Mouse (Mus musculus) CH12.LX (cell line): ENCODE data around the gene Bcorl1. TPM values are rescaled to one million over a fixed set of nuclear protein-coding genes. Genes with fewer than 3 reads are reported as not detected.

ENCODE experiments used
- DNase-seq: peaks from one replicate; pipeline ENCODE4 v3.0.0-alpha.2; 2013; ENCODE audit errors: extremely low read depth
- H3K27ac ChIP-seq: 2 replicates; pipeline ENCODE4 v1.5.1; 2012; ENCODE audit warnings: low read depth, mild to moderate bottlenecking, control low read depth, moderate library complexity; ENCODE audit not compliant: insufficient read depth
- H3K27me3 ChIP-seq: replicated peaks from 2 replicates; pipeline ENCODE3; 2012; ENCODE audit warnings: inconsistent platforms
- H3K36me3 ChIP-seq, 2 experiments: replicated peaks in 1 of 2; 2 replicates each; pipeline versions ENCODE3 to v1.6.1; 2012; ENCODE audit warnings: inconsistent platforms in 1 of 2, low read length in 1 of 2, mild to moderate bottlenecking in 1 of 2, mixed read lengths in 1 of 2, moderate library complexity in 1 of 2; ENCODE audit not compliant: control insufficient read depth in 1 of 2, insufficient read depth in 1 of 2
- H3K4me1 ChIP-seq, 2 experiments: 2 replicates each; pipeline ENCODE4 v1.6.1; 2012; ENCODE audit warnings: inconsistent platforms in 1 of 2, moderate library complexity in 1 of 2; ENCODE audit not compliant: insufficient read depth in 2 of 2, control insufficient read depth in 1 of 2
- H3K4me2 ChIP-seq: 2 replicates; pipeline ENCODE4 v1.6.1; 2012; ENCODE audit warnings: low read depth, mild to moderate bottlenecking, control low read depth; ENCODE audit not compliant: poor library complexity, insufficient read depth, severe bottlenecking
- H3K4me3 ChIP-seq, 3 experiments: fragments of 150-350 bp in 1 of 3; sonication (generic) in 1 of 3; replicated peaks in 1 of 3; 2 replicates each; pipeline versions ENCODE3 to v1.5.1; 2011 to 2012; ENCODE audit warnings: low read depth in 2 of 3, low read length in 2 of 3, mild to moderate bottlenecking in 2 of 3, moderate library complexity in 2 of 3, control low read depth in 1 of 3, improper control_type of control experiment in 1 of 3, inconsistent platforms in 1 of 3, mixed read lengths in 1 of 3; ENCODE audit not compliant: poor library complexity in 1 of 3
- H3K79me2 ChIP-seq: replicated peaks from 2 replicates; pipeline ENCODE4 v1.6.1; 2012; ENCODE audit warnings: mild to moderate bottlenecking, moderate library complexity; ENCODE audit not compliant: control insufficient read depth, poor library complexity, insufficient read depth, severe bottlenecking; ENCODE audit errors: extremely low read depth
- H3K9ac ChIP-seq: 2 replicates; pipeline ENCODE4 v1.6.1; 2012; ENCODE audit warnings: low read depth, mild to moderate bottlenecking, control low read depth, moderate library complexity; ENCODE audit not compliant: insufficient read depth
- H3K9me3 ChIP-seq: replicated peaks from 2 replicates; pipeline ENCODE3; 2012; ENCODE audit warnings: low read length, inconsistent platforms, mixed read lengths
- BHLHE40 ChIP-seq: IDR thresholded peaks from 2 replicates; pipeline ENCODE4 v1.6.1; 2011; ENCODE audit warnings: mild to moderate bottlenecking, low read depth, low read length, improper control_type of control experiment
- CHD1 ChIP-seq: IDR thresholded peaks from 2 replicates; pipeline ENCODE4 v1.6.1; 2012; ENCODE audit warnings: low read depth, low read length, improper control_type of control experiment, inconsistent platforms
- CHD2 ChIP-seq: IDR thresholded peaks from 2 replicates; pipeline ENCODE4 v1.6.1; 2011; ENCODE audit warnings: low read length, improper control_type of control experiment
- CTCF ChIP-seq, 2 experiments: IDR thresholded peaks in 1 of 2; conservative IDR thresholded peaks in 1 of 2; 2 replicates each; pipeline ENCODE4 v1.5.1; 2011 to 2012; ENCODE audit warnings: low read depth in 2 of 2, low read length in 2 of 2, improper control_type of control experiment in 1 of 2, inconsistent platforms in 1 of 2, mild to moderate bottlenecking in 1 of 2, moderate library complexity in 1 of 2
- ELF1 ChIP-seq: IDR thresholded peaks from 2 replicates; pipeline ENCODE4 v1.6.1; 2014; ENCODE audit warnings: low read depth, mild to moderate bottlenecking, inconsistent platforms, low read length, improper control_type of control experiment
- EP300 ChIP-seq: IDR thresholded peaks from 2 replicates; pipeline ENCODE4 v1.6.1; 2011; ENCODE audit warnings: low read length, improper control_type of control experiment
- ETS1 ChIP-seq: conservative IDR thresholded peaks from 2 replicates; pipeline ENCODE4 v1.6.1; 2012; ENCODE audit warnings: low read depth, mild to moderate bottlenecking, inconsistent platforms, low read length, improper control_type of control experiment, moderate library complexity
- GABPA ChIP-seq: IDR thresholded peaks from 2 replicates; pipeline ENCODE4 v1.6.1; 2012; ENCODE audit warnings: low read depth, low read length, improper control_type of control experiment, inconsistent platforms; ENCODE audit not compliant: insufficient replicate concordance
- IRF4 ChIP-seq: IDR thresholded peaks from 2 replicates; pipeline ENCODE4 v1.6.1; 2014; ENCODE audit warnings: low read depth, mild to moderate bottlenecking, inconsistent platforms, low read length, improper control_type of control experiment
- JUN ChIP-seq: IDR thresholded peaks from 2 replicates; pipeline ENCODE4 v1.6.1; 2011; ENCODE audit warnings: low read depth, mild to moderate bottlenecking, low read length, improper control_type of control experiment, moderate library complexity; ENCODE audit not compliant: insufficient read depth
- JUND ChIP-seq: conservative IDR thresholded peaks from 2 replicates; pipeline ENCODE4 v1.6.1; 2011; ENCODE audit warnings: low read depth, low read length, improper control_type of control experiment
- KAT2A ChIP-seq: IDR thresholded peaks from 2 replicates; pipeline ENCODE4 v1.6.1; 2012; ENCODE audit warnings: low read length, improper control_type of control experiment, inconsistent platforms; ENCODE audit not compliant: insufficient replicate concordance
- MAFK ChIP-seq: IDR thresholded peaks from 2 replicates; pipeline ENCODE4 v1.6.1; 2011; ENCODE audit warnings: low read length, improper control_type of control experiment; ENCODE audit not compliant: insufficient replicate concordance
- MAZ ChIP-seq: IDR thresholded peaks from 2 replicates; pipeline ENCODE4 v1.6.1; 2012; ENCODE audit warnings: low read depth, mild to moderate bottlenecking, inconsistent platforms, low read length, improper control_type of control experiment, moderate library complexity
- MEF2A ChIP-seq: IDR thresholded peaks from 2 replicates; pipeline ENCODE4 v1.6.1; 2014; ENCODE audit warnings: low read depth, mild to moderate bottlenecking, inconsistent platforms, low read length, improper control_type of control experiment, borderline replicate concordance
- MXI1 ChIP-seq: IDR thresholded peaks from 2 replicates; pipeline ENCODE4 v1.6.1; 2011; ENCODE audit warnings: mild to moderate bottlenecking, low read depth, low read length, improper control_type of control experiment
- MYC ChIP-seq: IDR thresholded peaks from 2 replicates; pipeline ENCODE4 v1.6.1; 2011; ENCODE audit warnings: low read depth, mild to moderate bottlenecking, improper control_type of control experiment, low read length
- NELFE ChIP-seq: IDR thresholded peaks from 2 replicates; pipeline ENCODE4 v1.6.1; 2011; ENCODE audit warnings: low read depth, low read length, improper control_type of control experiment
- NRF1 ChIP-seq: IDR thresholded peaks from 2 replicates; pipeline ENCODE4 v1.6.1; 2014; ENCODE audit warnings: low read depth, mild to moderate bottlenecking, inconsistent platforms, low read length, improper control_type of control experiment, moderate library complexity
- PAX5 ChIP-seq: IDR thresholded peaks from 2 replicates; pipeline ENCODE4 v1.6.1; 2012; ENCODE audit warnings: low read length, inconsistent platforms, mixed read lengths
- POLR2A ChIP-seq: IDR thresholded peaks from 2 replicates; pipeline ENCODE4 v1.6.1; 2011; ENCODE audit warnings: low read depth, mild to moderate bottlenecking, improper control_type of control experiment, low read length
- POLR2AphosphoS2 ChIP-seq: IDR thresholded peaks from 2 replicates; pipeline ENCODE4 v1.6.1; 2011; ENCODE audit warnings: low read depth, low read length, improper control_type of control experiment
- RAD21 ChIP-seq: IDR thresholded peaks from 2 replicates; pipeline ENCODE4 v1.6.1; 2011; ENCODE audit warnings: low read depth, mild to moderate bottlenecking, low read length, improper control_type of control experiment, moderate library complexity
- RCOR1 ChIP-seq: conservative IDR thresholded peaks from 2 replicates; pipeline ENCODE4 v1.6.1; 2012; ENCODE audit warnings: low read depth, mild to moderate bottlenecking, inconsistent platforms, low read length, improper control_type of control experiment
- SIN3A ChIP-seq: IDR thresholded peaks from 2 replicates; pipeline ENCODE4 v1.6.1; 2012; ENCODE audit warnings: low read length, improper control_type of control experiment, inconsistent platforms
- TBP ChIP-seq: conservative IDR thresholded peaks from 2 replicates; pipeline ENCODE4 v1.6.1; 2011; ENCODE audit warnings: low read depth, low read length, improper control_type of control experiment
- TCF12 ChIP-seq: IDR thresholded peaks from 2 replicates; pipeline ENCODE4 v1.6.1; 2014; ENCODE audit warnings: low read depth, mild to moderate bottlenecking, inconsistent platforms, low read length, improper control_type of control experiment
- UBTF ChIP-seq: IDR thresholded peaks from 2 replicates; pipeline ENCODE4 v1.6.1; 2012; ENCODE audit warnings: low read depth, mild to moderate bottlenecking, inconsistent platforms, low read length, improper control_type of control experiment, moderate library complexity
- USF2 ChIP-seq: conservative IDR thresholded peaks from 2 replicates; pipeline ENCODE4 v1.6.1; 2011; ENCODE audit warnings: low read depth, low read length, improper control_type of control experiment
- ZC3H11A ChIP-seq: IDR thresholded peaks from 2 replicates; pipeline ENCODE4 v1.6.1; 2012; ENCODE audit warnings: low read depth, mild to moderate bottlenecking, inconsistent platforms, low read length, improper control_type of control experiment
- ZKSCAN1 ChIP-seq: IDR thresholded peaks from 2 replicates; pipeline ENCODE4 v1.6.1; 2012; ENCODE audit warnings: low read depth, inconsistent platforms, low read length, improper control_type of control experiment, borderline replicate concordance
- ZMIZ1 ChIP-seq: IDR thresholded peaks from 2 replicates; pipeline ENCODE4 v1.6.1; 2012; ENCODE audit warnings: low read depth, mild to moderate bottlenecking, inconsistent platforms, low read length, improper control_type of control experiment
- ZNF384 ChIP-seq: IDR thresholded peaks from 2 replicates; pipeline ENCODE4 v1.6.1; 2012; ENCODE audit warnings: low read depth, low read length, improper control_type of control experiment, inconsistent platforms
- dilution Hi-C: fragments of 300-500 bp; cut with MboI; formaldehyde crosslinking; loops from 2 replicates; pipeline ENCODE4 v1.14.3; 2020; ENCODE audit warnings: low sequenced_read_pairs; ENCODE audit not compliant: extremely low pct_unique_long_range_greater_than_20kb, extremely low pct_ligation_motif_present
- in situ Hi-C: fragments of 300-500 bp; cut with MboI; formaldehyde crosslinking; loops from 3 replicates; pipeline ENCODE4 v1.14.3; 2019; ENCODE audit warnings: low sequenced_read_pairs, low pct_ligation_motif_present, low pct_unique_long_range_greater_than_20kb, mixed read lengths
- polyA plus RNA-seq: library from polyadenylated mRNA; unstranded; fragments of >175 nt; gene quantifications from 2 replicates; pipeline ENCODE4 v1.2.1, GENCODE M21; 2012; ENCODE audit warnings: low read depth; ENCODE audit not compliant: insufficient read length
- total RNA-seq, 2 experiments: library from RNA; depleted of rRNA; stranded (reverse); fragments of 300-350 nt in 1 of 2; fragments of >200 nt in 1 of 2; gene quantifications; 2 replicates each; pipeline ENCODE4 v1.2.3; 2012 to 2014

Bcorl1 gene
- total and polyA plus RNA-seq, 3 experiments: 0.30 to 2.2 (median 1.9) TPM

DNA sequence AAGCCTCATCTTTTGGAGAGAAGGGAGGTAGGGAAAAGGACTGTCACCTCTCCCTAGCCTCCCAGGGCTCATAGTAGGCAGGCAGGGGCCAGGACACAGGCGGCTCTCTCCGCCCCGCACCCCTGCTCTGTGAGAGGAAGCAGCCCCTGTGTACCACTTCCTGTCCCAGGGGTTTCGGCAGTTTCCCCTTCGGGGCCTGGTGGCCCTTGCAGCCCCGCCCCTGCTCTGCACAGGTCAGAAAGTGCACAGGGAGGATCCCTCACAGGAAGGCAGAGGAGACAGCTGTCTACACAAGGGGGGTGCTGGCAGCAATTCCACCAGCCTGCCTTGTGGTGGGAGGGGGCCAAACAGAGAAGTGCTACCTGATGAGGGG is 92.4 kb downstream of the Bcorl1 start:
- H3K79me2 ChIP-seq: no peaks in the 10 kb centered on the region; the same call in 1 of the 2 replicates
- H3K4me1 ChIP-seq: peaks cover 29 to 62% of the 10 kb centered on the region in 2 experiments
- dilution Hi-C loops (no loop called here), in situ Hi-C loops (no loop called here)
- no peaks in the 10 kb centered on the region for H3K9me3 ChIP-seq
- H3K4me2 ChIP-seq: peak overlapping the region; percentile 23
- H3K27me3 ChIP-seq: no peaks in the 10 kb centered on the region
- H3K4me3 ChIP-seq: peak overlapping the region; percentile 28 to 42 (median 33)
- H3K36me3 ChIP-seq: peaks cover 0 to 3% of the 10 kb centered on the region in 2 experiments
- no peak overlapping the region for H3K9ac ChIP-seq
- peak overlapping the region; percentile 72 for H3K27ac ChIP-seq
- peak; percentile 83 for DNase-seq
- TF ChIP-seq ZC3H11A (no peak), BHLHE40 (peak; percentile 64; the same call in 1 of the 2 replicates), MYC (no peak), ZNF384 (no peak), GABPA (no peak), POLR2AphosphoS2 (no peak), PAX5 (no peak), IRF4 (peak; percentile 77), JUND (no peak), SIN3A (peak; percentile 48), MAFK (peak; percentile 45; the same call in 1 of the 2 replicates), UBTF (no peak), MAZ (peak; percentile 56; the same call in 1 of the 2 replicates), RAD21 (no peak), POLR2A (peak; percentile 27; the same call in 1 of the 2 replicates), MEF2A (peak; percentile 64; the same call in 1 of the 2 replicates), MXI1 (peak; percentile 42; the same call in 1 of the 2 replicates), ETS1 (peak; percentile 79), ELF1 (peak; percentile 72), JUN (no peak), NRF1 (peak; percentile 27; the same call in 1 of the 2 replicates), KAT2A (no peak), USF2 (no peak), TCF12 (peak; percentile 74), CHD1 (no peak), NELFE (no peak), CHD2 (peak; percentile 67; the same call in 1 of the 2 replicates), EP300 (peak; percentile 60), TBP (no peak), ZMIZ1 (no peak), RCOR1 (no peak), ZKSCAN1 (peak; percentile 64), CTCF (conservative IDR thresholded peaks at IDR 0.05 in 1 of 2, IDR thresholded peaks at IDR 0.05 in 1 of 2; ENCODE audit: low read depth in 2 of 2, low read length in 2 of 2) (no peak)
